Mouse (Mus musculus) MEL (cell line): ENCODE results near the gene 1700001O22Rik. TPM values are rescaled to one million over a fixed set of nuclear protein-coding genes. Genes with fewer than 3 reads are reported as not detected.

ENCODE experiments used
- DNase-seq: peaks from one replicate; pipeline ENCODE4 v3.0.0; 2011; ENCODE audit warnings: low read depth, low spot score
- H3K27ac ChIP-seq: 2 replicates; pipeline ENCODE4 v1.5.1; 2012; ENCODE audit warnings: low read depth, mild to moderate bottlenecking, control low read depth, low read length, moderate library complexity; ENCODE audit not compliant: control insufficient read depth
- H3K27me3 ChIP-seq, 2 experiments: fragments of 150-350 bp in 1 of 2; sonication (generic) in 1 of 2; 2 replicates each; pipeline ENCODE4 v1.6.1; 2012; ENCODE audit warnings: low read length in 2 of 2, mild to moderate bottlenecking in 2 of 2, improper control_type of control experiment in 1 of 2, moderate library complexity in 1 of 2; ENCODE audit not compliant: insufficient read depth in 2 of 2, control insufficient read depth in 1 of 2
- H3K36me3 ChIP-seq, 2 experiments: 2 replicates each; pipeline ENCODE4 v1.6.1; 2012 to 2014; ENCODE audit warnings: low read length in 2 of 2, improper control_type of control experiment in 1 of 2, inconsistent platforms in 1 of 2, mild to moderate bottlenecking in 1 of 2; ENCODE audit not compliant: insufficient read depth in 2 of 2, control insufficient read depth in 1 of 2
- H3K4me1 ChIP-seq, 2 experiments: fragments of 150-350 bp in 1 of 2; sonication (generic) in 1 of 2; 2 replicates each; pipeline ENCODE4 v1.6.1; 2012; ENCODE audit warnings: low read length in 2 of 2, improper control_type of control experiment in 1 of 2, mild to moderate bottlenecking in 1 of 2; ENCODE audit not compliant: insufficient read depth in 2 of 2, control insufficient read depth in 1 of 2
- H3K4me3 ChIP-seq, 2 experiments: fragments of 150-350 bp in 1 of 2; sonication (generic) in 1 of 2; 2 replicates each; pipeline ENCODE4 v1.5.1; 2012; ENCODE audit warnings: low read depth in 2 of 2, low read length in 2 of 2, mild to moderate bottlenecking in 2 of 2, moderate library complexity in 2 of 2, control low read depth in 1 of 2, improper control_type of control experiment in 1 of 2; ENCODE audit not compliant: control insufficient read depth in 1 of 2, insufficient read depth in 1 of 2
- H3K79me2 ChIP-seq: 2 replicates; pipeline ENCODE4 v1.6.1; 2012; ENCODE audit warnings: mild to moderate bottlenecking, low read length, moderate library complexity; ENCODE audit not compliant: control insufficient read depth, poor library complexity, insufficient read depth
- H3K9ac ChIP-seq: 2 replicates; pipeline ENCODE4 v1.6.1; 2012; ENCODE audit warnings: low read depth, mild to moderate bottlenecking, control low read depth, low read length, moderate library complexity; ENCODE audit not compliant: control insufficient read depth, poor library complexity, severe bottlenecking
- H3K9me3 ChIP-seq: fragments of 150-350 bp; sonication (generic); replicated peaks from 2 replicates; pipeline ENCODE4 v1.6.1; 2012; ENCODE audit warnings: mild to moderate bottlenecking, low read length, improper control_type of control experiment, moderate library complexity; ENCODE audit not compliant: insufficient read depth
- ETS1 ChIP-seq: IDR thresholded peaks from 2 replicates; pipeline ENCODE4 v1.6.1; 2012; ENCODE audit warnings: low read depth, mild to moderate bottlenecking, inconsistent platforms, low read length, improper control_type of control experiment, moderate library complexity
- GABPA ChIP-seq: IDR thresholded peaks from 2 replicates; pipeline ENCODE4 v1.6.1; 2012; ENCODE audit warnings: low read depth, mild to moderate bottlenecking, inconsistent platforms, low read length, improper control_type of control experiment, moderate library complexity
- MEF2A ChIP-seq: IDR thresholded peaks from 2 replicates; pipeline ENCODE4 v1.6.1; 2014; ENCODE audit warnings: low read depth, mild to moderate bottlenecking, inconsistent platforms, low read length, improper control_type of control experiment; ENCODE audit not compliant: poor library complexity, insufficient replicate concordance, severe bottlenecking; ENCODE audit errors: extremely low read depth
- MXI1 ChIP-seq: IDR thresholded peaks from 2 replicates; pipeline ENCODE4 v1.6.1; 2011; ENCODE audit warnings: mild to moderate bottlenecking, low read depth, low read length, improper control_type of control experiment
- MYC ChIP-seq: IDR thresholded peaks from 2 replicates; pipeline ENCODE4 v1.6.1; 2011; ENCODE audit warnings: low read depth, mild to moderate bottlenecking, low read length, improper control_type of control experiment, moderate library complexity
- NELFE ChIP-seq: IDR thresholded peaks from 2 replicates; pipeline ENCODE4 v1.6.1; 2011; ENCODE audit warnings: low read depth, low read length, improper control_type of control experiment
- POLR2A ChIP-seq, 2 experiments: IDR thresholded peaks; 2 replicates each; pipeline ENCODE4 v1.6.1; 2011 to 2012; ENCODE audit warnings: low read length in 2 of 2, mild to moderate bottlenecking in 2 of 2, control low read depth in 1 of 2, improper control_type of control experiment in 1 of 2, low read depth in 1 of 2, moderate library complexity in 1 of 2; ENCODE audit not compliant: control insufficient read depth in 1 of 2, insufficient read depth in 1 of 2, poor library complexity in 1 of 2
- POLR2AphosphoS2 ChIP-seq: IDR thresholded peaks from 2 replicates; pipeline ENCODE4 v1.6.1; 2011; ENCODE audit warnings: low read length, improper control_type of control experiment
- TAL1 ChIP-seq: IDR thresholded peaks from 2 replicates; pipeline ENCODE4 v1.6.1; 2012; ENCODE audit warnings: mild to moderate bottlenecking, inconsistent platforms, low read length, moderate library complexity, mixed read lengths
- TBP ChIP-seq: IDR thresholded peaks from 2 replicates; pipeline ENCODE4 v1.8.0; 2011; ENCODE audit warnings: low read depth, low read length, improper control_type of control experiment
- USF2 ChIP-seq, 2 experiments: IDR thresholded peaks; 2 replicates each; pipeline ENCODE4 v1.6.1; 2011 to 2012; ENCODE audit warnings: improper control_type of control experiment in 2 of 2, low read length in 2 of 2, borderline replicate concordance in 1 of 2, inconsistent platforms in 1 of 2, low read depth in 1 of 2, mild to moderate bottlenecking in 1 of 2; ENCODE audit not compliant: insufficient read depth in 1 of 2
- ZC3H11A ChIP-seq: IDR thresholded peaks from 2 replicates; pipeline ENCODE4 v1.6.1; 2012; ENCODE audit warnings: low read depth, mild to moderate bottlenecking, inconsistent platforms, low read length, improper control_type of control experiment
- ZMIZ1 ChIP-seq: IDR thresholded peaks from 2 replicates; pipeline ENCODE4 v1.6.1; 2012; ENCODE audit warnings: low read depth, mild to moderate bottlenecking, inconsistent platforms, low read length, improper control_type of control experiment, moderate library complexity
- ZNF384 ChIP-seq: IDR thresholded peaks from 2 replicates; pipeline ENCODE4 v1.6.1; 2012; ENCODE audit warnings: low read depth, mild to moderate bottlenecking, inconsistent platforms, low read length, improper control_type of control experiment
- polyA plus RNA-seq, 2 experiments: library from polyadenylated mRNA; stranded (reverse) in 1 of 2; unstranded in 1 of 2; fragments of >175 nt in 1 of 2; fragments of >200 nt in 1 of 2; gene quantifications; 2 replicates each; pipeline versions ENCODE4 v1.2.1 to v1.2.4; 2012; ENCODE audit warnings: low replicate concordance in 2 of 2, low read depth in 1 of 2; ENCODE audit not compliant: insufficient read length in 2 of 2, insufficient read depth in 1 of 2, missing spikeins in 1 of 2
- total RNA-seq: library from RNA; depleted of rRNA; stranded (reverse); fragments of 300-350 nt; gene quantifications from 2 replicates; pipeline ENCODE4 v1.2.3, GENCODE M21; 2012

1700001O22Rik gene
- total and polyA plus RNA-seq, 3 experiments: 0.50 to 1.8 TPM; not detected in 1

GRCm38 (mm10) chr2:30792061-30792460 lies 11.4 kb downstream of the 1700001O22Rik start:
- peaks cover 0 to 4% of the 10 kb centered on the region in 2 experiments; a peak in 2 of 4 replicates for H3K36me3 ChIP-seq
- peaks cover 0 to 10% of the 10 kb centered on the region in 2 experiments for H3K4me1 ChIP-seq
- H3K9me3 ChIP-seq: no peaks in the 10 kb centered on the region
- no peak overlapping the region for H3K27ac ChIP-seq
- no peak overlapping the region for H3K4me3 ChIP-seq
- H3K27me3 ChIP-seq: no peaks in the 10 kb centered on the region
- no peaks in the 10 kb centered on the region for H3K79me2 ChIP-seq
- no peak overlapping the region for H3K9ac ChIP-seq
- TF ChIP-seq USF2 (IDR thresholded peaks at IDR 0.05; ENCODE audit: borderline replicate concordance in 1 of 2, insufficient read depth in 1 of 2, low read depth in 1 of 2, low read length in 2 of 2) (no peak), NELFE (no peak), MXI1 (no peak), ZMIZ1 (no peak), MEF2A (no peak), ZC3H11A (no peak), GABPA (no peak), ETS1 (no peak), POLR2AphosphoS2 (no peak), TAL1 (no peak), TBP (no peak)
- TF ChIP-seq, all 39 proteins: peak for 0
- no peak for DNase-seq

- Histone ChIP-seq H3K79me2 (no peaks in the 10 kb centered on the region), H3K4me1 (peaks cover 0 to 9% of the 10 kb centered on the region in 2 experiments), H3K9ac (no peak overlapping the region), H3K27me3 (no peaks in the 10 kb centered on the region), H3K4me3 (no peak overlapping the region), H3K36me3 (no peaks in the 10 kb centered on the region), H3K27ac (no peak overlapping the region), H3K9me3 (no peaks in the 10 kb centered on the region)
- DNase-seq: no peak
- TF ChIP-seq ZC3H11A (no peak), POLR2A (IDR thresholded peaks at IDR 0.05; ENCODE audit: control insufficient read depth in 1 of 2, insufficient read depth in 1 of 2, low read depth in 1 of 2, low read length in 2 of 2, poor library complexity in 1 of 2) (no peak), MYC (no peak), ZNF384 (no peak)
Measured at GRCm38 (mm10) chr2:30787466-30787865, 16.0 kb downstream of the 1700001O22Rik start.
